Mouse (Mus musculus): ENCODE results near the gene Pusl1. TPM values are rescaled to one million over a fixed set of nuclear protein-coding genes. Genes with fewer than 3 reads are reported as not detected.

Gene Pusl1
- polyA plus RNA-seq, 1 experiment from 2014 or later: 50.5 TPM

DNA sequence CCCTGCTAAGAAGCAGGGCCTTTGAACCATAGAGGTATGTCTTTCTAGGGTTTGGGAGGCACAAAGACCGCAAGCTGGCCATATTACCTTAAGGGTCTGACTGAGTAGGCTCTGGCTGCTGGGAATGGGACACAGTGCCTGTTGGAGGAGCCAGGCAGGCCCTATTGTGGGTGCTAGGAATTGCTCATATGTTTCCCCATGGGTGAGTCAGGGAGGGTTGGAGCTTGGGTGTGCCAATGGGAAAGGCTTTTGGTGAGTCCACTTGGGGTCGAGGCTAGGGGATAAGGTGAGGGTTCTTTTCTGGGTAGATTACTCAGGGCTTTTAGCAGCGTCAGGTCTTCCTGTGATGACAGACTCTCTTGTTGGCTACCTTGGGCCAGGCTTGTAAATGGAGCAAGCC, 40.2 kb downstream of the Pusl1 start:
- no peaks in the 10 kb centered on the region for H3K9me3 ChIP-seq (ENCODE audit: control insufficient read depth, low read length)

DNA sequence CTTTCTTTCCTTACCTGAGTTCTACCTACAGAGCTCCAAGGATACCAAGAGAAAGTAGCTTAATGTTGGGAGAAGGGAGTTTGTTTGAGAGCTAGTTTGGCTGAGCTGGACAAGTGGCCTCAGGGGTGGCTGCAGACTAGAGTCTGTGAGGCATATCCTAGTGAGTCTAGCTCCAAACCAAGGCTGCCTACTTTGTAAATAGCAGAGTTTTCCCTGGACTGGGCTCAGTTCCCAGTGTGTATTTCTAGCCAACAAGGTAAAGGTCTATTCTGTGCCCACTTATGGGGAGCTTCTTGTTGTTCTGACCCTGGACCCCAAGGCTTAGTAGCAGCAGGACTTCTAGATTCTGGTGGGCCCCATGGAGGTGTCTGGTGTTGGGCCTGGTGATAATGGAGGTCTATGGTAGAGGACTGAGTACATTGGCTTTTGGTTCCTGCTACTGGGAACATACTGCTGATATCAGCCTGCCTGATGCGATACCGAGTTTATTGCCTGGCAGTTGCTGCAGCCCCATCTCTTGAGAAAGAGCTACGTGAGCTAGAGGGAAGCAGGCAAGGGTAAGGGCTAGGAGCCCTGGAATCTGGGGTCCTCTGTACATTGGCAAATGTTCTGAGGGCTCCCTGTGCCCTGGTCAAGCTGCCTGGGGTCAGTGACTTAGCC, 41.7 kb downstream of the Pusl1 start:
- no peak for ATAC-seq (ENCODE audit: low FRiP score, low TSS enrichment)
- peaks cover 6% of the 10 kb centered on the region; the same call in 1 of the 2 replicates for H3K36me3 ChIP-seq (ENCODE audit: control insufficient read depth, insufficient read depth, low read length)
- peaks cover 13% of the 10 kb centered on the region for H3K4me1 ChIP-seq (ENCODE audit: control insufficient read depth, insufficient read depth, low read length)
- H3K4me3 ChIP-seq (ENCODE audit: low read length): no peak overlapping the region
- H3K27ac ChIP-seq (ENCODE audit: low read depth, low read length): no peak overlapping the region
- WGBS: 89% methylated on average over 3 of the region's 3 CpGs
- no peak overlapping the region for H3K9ac ChIP-seq (ENCODE audit: low read depth, low read length)
- H3K9me3 ChIP-seq (ENCODE audit: control insufficient read depth, low read length): no peaks in the 10 kb centered on the region
- H3K4me2 ChIP-seq (replicated peaks; ENCODE audit: low read depth, low read length): no peak overlapping the region
- H3K27me3 ChIP-seq (ENCODE audit: control insufficient read depth, insufficient read depth, low read length): no peaks in the 10 kb centered on the region

More for the DNA sequence above, 40.2 kb downstream of the Pusl1 start:
- Histone ChIP-seq H3K9ac (ENCODE audit: low read depth, low read length) (no peak overlapping the region), H3K4me2 (replicated peaks; ENCODE audit: low read depth, low read length) (no peak overlapping the region), H3K27ac (ENCODE audit: low read depth, low read length) (no peak overlapping the region), H3K4me3 (ENCODE audit: low read length) (no peak overlapping the region), H3K36me3 (ENCODE audit: control insufficient read depth, insufficient read depth, low read length) (peaks cover 21% of the 10 kb centered on the region), H3K27me3 (ENCODE audit: control insufficient read depth, insufficient read depth, low read length) (no peaks in the 10 kb centered on the region), H3K4me1 (ENCODE audit: control insufficient read depth, insufficient read depth, low read length) (peaks cover 13% of the 10 kb centered on the region)
- WGBS: 83% methylated on average over 3 of the region's 3 CpGs
- no peak for ATAC-seq (ENCODE audit: low FRiP score, low TSS enrichment)

DNA sequence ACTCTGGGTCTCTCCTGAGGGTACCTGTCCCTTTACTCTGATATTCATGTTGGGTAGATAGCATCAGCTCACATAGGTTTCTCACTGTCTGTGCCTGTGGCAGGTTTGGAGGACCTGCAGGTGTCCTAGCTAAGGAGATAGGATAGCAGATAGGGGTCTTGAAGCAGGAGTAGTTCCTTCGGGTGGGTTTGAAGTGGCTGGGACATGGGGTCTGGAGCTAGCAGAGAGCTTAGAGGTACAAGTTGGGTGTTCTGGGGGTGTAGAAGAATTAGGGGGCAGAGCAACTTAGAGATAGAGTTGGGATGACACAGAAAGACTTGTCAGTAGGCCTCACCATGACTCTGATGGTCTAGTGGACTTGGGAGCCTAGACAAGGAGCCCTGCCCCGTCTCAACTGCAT, 42.2 kb downstream of the Pusl1 start:
- no peak overlapping the region for H3K4me2 ChIP-seq (replicated peaks; ENCODE audit: low read depth, low read length)
- WGBS: 89% methylated on average over 2 of the region's 2 CpGs

DNA sequence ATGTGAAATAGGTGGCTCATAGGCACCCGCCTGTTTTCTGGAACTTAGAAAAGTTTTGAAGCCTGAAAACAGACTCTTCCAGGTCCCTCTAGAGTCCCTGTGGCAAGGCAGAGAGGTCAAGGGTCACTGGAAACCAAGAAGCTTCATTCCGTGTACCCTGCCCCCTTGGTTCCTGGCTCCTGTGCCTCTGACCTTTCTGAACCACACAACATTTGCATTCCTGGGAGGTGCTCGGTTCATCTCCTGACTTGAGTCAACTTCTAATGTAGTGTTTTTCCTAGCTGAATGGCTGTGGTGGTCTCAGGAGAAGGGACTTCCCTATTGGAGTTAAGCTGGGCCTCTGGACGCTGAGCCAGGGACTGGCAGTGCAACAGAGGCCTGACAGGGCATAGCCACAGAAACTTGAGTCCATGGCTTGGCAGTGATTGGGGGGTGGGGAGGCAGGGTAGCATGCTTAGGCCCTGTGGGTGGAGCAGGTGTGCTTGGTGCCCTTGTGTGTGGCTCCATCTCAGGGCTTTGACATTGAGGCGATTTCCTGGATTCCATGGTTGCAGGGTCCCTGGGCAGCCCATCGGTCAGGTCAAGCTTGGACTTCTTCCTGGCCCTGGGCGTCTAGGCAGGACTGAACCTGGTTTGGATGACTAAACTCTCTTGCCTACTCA, 43.0 kb downstream of the Pusl1 start:
- Histone ChIP-seq H3K4me2 (replicated peaks; ENCODE audit: low read depth, low read length) (peak overlapping the region; percentile 95), H3K27ac (ENCODE audit: low read depth, low read length) (no peak overlapping the region), H3K9me3 (ENCODE audit: control insufficient read depth, low read length) (no peaks in the 10 kb centered on the region), H3K27me3 (ENCODE audit: control insufficient read depth, insufficient read depth, low read length) (no peaks in the 10 kb centered on the region), H3K9ac (ENCODE audit: low read depth, low read length) (peak overlapping the region; percentile 84), H3K4me3 (ENCODE audit: low read length) (peak overlapping the region; percentile 85), H3K36me3 (ENCODE audit: control insufficient read depth, insufficient read depth, low read length) (no peaks in the 10 kb centered on the region; the same call in 1 of the 2 replicates), H3K4me1 (ENCODE audit: control insufficient read depth, insufficient read depth, low read length) (peaks cover 13% of the 10 kb centered on the region)
- WGBS: 55% methylated on average over 7 of the region's 7 CpGs
- no peak for ATAC-seq (ENCODE audit: low FRiP score, low TSS enrichment)

More for the DNA sequence above, 42.2 kb downstream of the Pusl1 start:
- H3K9ac ChIP-seq (ENCODE audit: low read depth, low read length): no peak overlapping the region
- no peaks in the 10 kb centered on the region for H3K27me3 ChIP-seq (ENCODE audit: control insufficient read depth, insufficient read depth, low read length)
- peaks cover 13% of the 10 kb centered on the region for H3K4me1 ChIP-seq (ENCODE audit: control insufficient read depth, insufficient read depth, low read length)
- H3K4me3 ChIP-seq (ENCODE audit: low read length): no peak overlapping the region
- peaks cover 2% of the 10 kb centered on the region; the same call in 1 of the 2 replicates for H3K36me3 ChIP-seq (ENCODE audit: control insufficient read depth, insufficient read depth, low read length)
- no peak for ATAC-seq (ENCODE audit: low FRiP score, low TSS enrichment)
- H3K27ac ChIP-seq (ENCODE audit: low read depth, low read length): no peak overlapping the region
- H3K9me3 ChIP-seq (ENCODE audit: control insufficient read depth, low read length): no peaks in the 10 kb centered on the region

DNA sequence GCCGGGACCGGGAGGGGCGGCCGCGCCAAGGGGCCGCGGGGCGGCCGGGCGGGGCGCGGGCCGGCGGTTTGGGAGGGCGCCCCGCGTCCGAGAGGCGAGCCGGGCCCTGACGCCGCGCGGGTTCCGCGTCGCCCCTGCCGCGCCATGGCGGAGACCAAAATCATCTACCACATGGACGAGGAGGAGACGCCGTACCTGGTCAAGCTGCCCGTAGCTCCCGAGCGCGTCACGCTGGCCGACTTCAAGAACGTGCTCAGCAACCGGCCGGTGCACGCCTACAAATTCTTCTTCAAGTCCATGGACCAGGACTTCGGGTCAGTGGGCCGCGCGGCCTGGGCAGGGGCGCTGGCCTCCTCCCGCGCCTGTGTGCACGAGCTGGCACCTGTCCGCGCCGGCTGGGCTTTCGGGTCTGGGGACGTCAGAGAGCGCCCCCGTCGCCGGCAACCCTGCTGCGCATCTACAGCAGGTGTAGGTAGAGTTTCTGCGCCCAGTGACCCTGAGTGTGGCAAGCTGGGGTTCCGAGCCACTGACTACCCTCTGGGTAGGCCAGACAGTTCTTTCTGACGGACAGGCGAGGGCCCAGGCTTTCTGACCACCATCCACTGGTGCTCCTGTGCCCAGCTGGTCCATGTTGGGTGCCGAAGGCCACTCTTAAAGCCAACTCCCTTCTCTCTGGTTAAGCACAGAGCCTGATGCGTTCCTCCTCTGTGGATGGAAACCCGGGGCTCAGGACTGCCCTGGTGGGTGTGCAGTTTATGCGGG, 43.8 kb downstream of the Pusl1 start:
- Histone ChIP-seq H3K4me2 (replicated peaks; ENCODE audit: low read depth, low read length) (peak overlapping the region; percentile 95), H3K4me3 (ENCODE audit: low read length) (peak overlapping the region; percentile 85), H3K4me1 (ENCODE audit: control insufficient read depth, insufficient read depth, low read length) (peaks cover 13% of the 10 kb centered on the region), H3K36me3 (ENCODE audit: control insufficient read depth, insufficient read depth, low read length) (peaks cover 7% of the 10 kb centered on the region), H3K9me3 (ENCODE audit: control insufficient read depth, low read length) (no peaks in the 10 kb centered on the region), H3K9ac (ENCODE audit: low read depth, low read length) (peak overlapping the region; percentile 84), H3K27me3 (ENCODE audit: control insufficient read depth, insufficient read depth, low read length) (no peaks in the 10 kb centered on the region), H3K27ac (ENCODE audit: low read depth, low read length) (no peak overlapping the region)
- peak; percentile 20 for ATAC-seq (ENCODE audit: low FRiP score, low TSS enrichment)
- 1% methylated on average over 45 of the region's 69 CpGs for WGBS

DNA sequence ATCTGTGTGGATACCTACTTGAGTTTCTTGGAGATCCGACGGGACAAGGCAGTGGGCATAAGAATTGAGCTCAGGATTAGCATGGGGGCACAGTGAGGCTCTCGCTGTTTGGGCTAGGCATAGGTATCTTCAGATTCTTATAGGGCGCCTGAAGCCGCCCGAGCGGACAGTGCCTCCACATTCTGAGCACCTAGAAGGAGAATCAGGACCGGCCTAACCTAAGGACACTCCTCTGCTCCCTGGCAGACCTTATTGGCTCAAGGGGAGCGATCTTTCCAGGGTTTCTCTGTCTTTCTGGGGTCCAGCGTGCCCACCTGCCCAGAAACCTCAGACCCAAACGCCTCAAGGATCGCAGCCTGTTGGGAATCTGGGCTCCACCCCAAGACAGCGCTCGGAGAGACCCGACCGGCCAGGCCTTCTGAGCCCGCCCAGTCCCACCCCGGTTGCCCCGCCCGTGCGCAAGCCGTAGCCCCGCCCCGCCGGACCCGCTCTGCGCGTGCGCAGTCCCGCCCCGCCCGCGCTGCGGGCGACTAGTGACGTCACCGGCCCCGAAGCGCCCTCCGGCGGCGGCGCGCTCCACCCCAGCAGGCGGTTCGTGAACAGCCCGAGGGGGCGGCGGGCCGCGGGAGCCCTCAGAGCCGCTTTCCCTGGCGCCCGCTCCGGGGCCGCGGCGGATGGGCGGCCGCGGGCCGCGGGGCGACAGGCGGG, 44.6 kb downstream of the Pusl1 start, which contains the start of gene Dvl1:
Dvl1 (plus strand) TSS at position 532 of the 708 bp plus-strand sequence.
- peak; percentile 92 for ATAC-seq (ENCODE audit: low FRiP score, low TSS enrichment)
- Histone ChIP-seq H3K9ac (ENCODE audit: low read depth, low read length) (peak within 1 kb of the TSS; percentile 84), H3K27ac (ENCODE audit: low read depth, low read length) (no peak within 1 kb of the TSS), H3K4me2 (replicated peaks; ENCODE audit: low read depth, low read length) (peak within 1 kb of the TSS; percentile 95), H3K4me3 (ENCODE audit: low read length) (peak within 1 kb of the TSS; percentile 85), H3K27me3 (ENCODE audit: control insufficient read depth, insufficient read depth, low read length) (no peaks in the 10 kb centered on the region), H3K36me3 (ENCODE audit: control insufficient read depth, insufficient read depth, low read length) (peaks cover 13% of the 10 kb centered on the region), H3K9me3 (ENCODE audit: control insufficient read depth, low read length) (no peaks in the 10 kb centered on the region), H3K4me1 (ENCODE audit: control insufficient read depth, insufficient read depth, low read length) (peaks cover 13% of the 10 kb centered on the region)
- 3% methylated on average over 45 of the region's 65 CpGs for WGBS

DNA sequence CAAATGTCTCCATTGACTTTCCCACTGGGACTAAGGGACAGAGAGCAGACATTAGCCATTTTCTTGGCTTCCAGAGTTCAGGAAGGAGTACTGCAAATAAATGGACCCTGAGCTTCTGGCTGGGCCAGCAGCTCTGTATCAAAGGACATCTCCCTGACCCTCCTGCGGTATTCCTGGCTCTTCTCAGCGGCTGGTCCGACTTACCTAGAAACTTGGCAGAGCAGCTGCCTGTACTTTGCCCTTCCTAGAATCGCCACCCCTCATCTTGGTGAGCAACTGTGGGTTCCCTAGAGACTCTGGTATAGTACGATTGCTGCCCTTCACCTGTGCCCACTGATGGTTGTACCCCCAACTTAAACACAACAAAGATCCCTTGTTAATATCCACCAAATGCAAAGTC, 48.4 kb downstream of the Pusl1 start:
- Histone ChIP-seq H3K4me1 (ENCODE audit: control insufficient read depth, insufficient read depth, low read length) (peaks cover 21% of the 10 kb centered on the region), H3K4me3 (ENCODE audit: low read length) (no peak overlapping the region), H3K27me3 (ENCODE audit: control insufficient read depth, insufficient read depth, low read length) (no peaks in the 10 kb centered on the region), H3K36me3 (ENCODE audit: control insufficient read depth, insufficient read depth, low read length) (peaks cover 13% of the 10 kb centered on the region), H3K27ac (ENCODE audit: low read depth, low read length) (no peak overlapping the region), H3K4me2 (replicated peaks; ENCODE audit: low read depth, low read length) (no peak overlapping the region), H3K9ac (ENCODE audit: low read depth, low read length) (no peak overlapping the region), H3K9me3 (ENCODE audit: control insufficient read depth, low read length) (no peaks in the 10 kb centered on the region)
- no peak for ATAC-seq (ENCODE audit: low FRiP score, low TSS enrichment)
- 95% methylated on average over 5 of the region's 5 CpGs for WGBS

DNA sequence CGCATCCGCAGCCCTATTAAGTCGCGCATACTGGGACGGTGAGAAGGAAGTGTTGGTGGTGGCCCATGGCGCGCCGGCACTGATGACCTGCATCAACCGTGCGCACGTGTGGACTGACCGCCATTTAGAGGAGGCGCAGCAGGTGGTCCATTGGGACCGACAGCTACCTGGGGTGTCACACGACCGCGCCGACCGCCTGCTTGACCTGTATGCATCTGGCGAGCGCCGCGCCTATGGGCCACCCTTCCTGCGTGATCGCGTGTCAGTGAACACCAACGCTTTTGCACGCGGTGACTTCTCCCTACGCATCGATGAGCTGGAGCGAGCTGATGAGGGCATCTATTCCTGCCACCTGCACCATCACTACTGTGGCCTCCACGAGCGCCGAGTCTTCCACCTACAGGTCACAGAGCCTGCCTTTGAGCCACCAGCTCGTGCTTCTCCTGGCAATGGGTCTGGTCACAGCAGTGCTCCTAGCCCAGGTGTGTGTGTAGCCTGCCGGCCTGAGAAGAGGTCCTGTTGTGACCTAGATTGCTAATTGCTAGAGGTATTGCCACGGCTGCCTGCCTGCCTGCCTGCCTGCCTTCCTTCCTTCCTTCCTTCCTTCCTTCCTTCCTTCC, 49.8 kb downstream of the Pusl1 start:
- peaks cover 17% of the 10 kb centered on the region for H3K4me1 ChIP-seq (ENCODE audit: control insufficient read depth, insufficient read depth, low read length)
- ATAC-seq (ENCODE audit: low FRiP score, low TSS enrichment): peak; percentile 8; the same call in 1 of the 2 replicates
- H3K27ac ChIP-seq (ENCODE audit: low read depth, low read length): no peak overlapping the region
- no peaks in the 10 kb centered on the region for H3K27me3 ChIP-seq (ENCODE audit: control insufficient read depth, insufficient read depth, low read length)
- peak overlapping the region; percentile 48; the same call in 1 of the 2 replicates for H3K4me3 ChIP-seq (ENCODE audit: low read length)
- peaks cover 13% of the 10 kb centered on the region for H3K36me3 ChIP-seq (ENCODE audit: control insufficient read depth, insufficient read depth, low read length)
- H3K9ac ChIP-seq (ENCODE audit: low read depth, low read length): no peak overlapping the region; the same call in 1 of the 2 replicates
- peak overlapping the region; percentile 76 for H3K4me2 ChIP-seq (replicated peaks; ENCODE audit: low read depth, low read length)
- 39% methylated on average over 38 of the region's 38 CpGs for WGBS
- no peaks in the 10 kb centered on the region for H3K9me3 ChIP-seq (ENCODE audit: control insufficient read depth, low read length)

Data from kidney, embryonic 14.5 days (tissue).